In genomic region chr8:87064250-87064747, GRCm38 (mm10) we compare ENCODE assay signal across 10 mouse cellular contexts.
DNase-seq lines count a peak whose midpoint lies in the region; ATAC-seq and TF ChIP-seq lines count a peak whose summit lies in the region.
"Had no signal": no experiment of that assay in that cellular context is flagged by ENCODE, and none has a peak within 500 bp of the region (broad histone marks: within the 10 kb centered on the region; RNA-seq: fewer than 3 reads in every experiment).

No protein-coding gene starts in this region.

- H3K27me3 ChIP-seq in forebrain, embryonic 10.5 days (ENCODE audit: poor library complexity, severe bottlenecking) = peaks cover 35% of the 10 kb centered on the region
- no peaks in the 10 kb centered on the region for H3K27me3 ChIP-seq in hindbrain, postnatal 0 days (ENCODE audit: insufficient read depth, low read length)
- H3K27me3 ChIP-seq in neural tube, embryonic 13.5 days = no peaks in the 10 kb centered on the region
- no peaks in the 10 kb centered on the region for H3K27me3 ChIP-seq in heart, embryonic 11.5 days (ENCODE audit: control insufficient read depth, insufficient read depth, low read length)
- no peaks in the 10 kb centered on the region for H3K27me3 ChIP-seq in liver, postnatal 0 days (ENCODE audit: insufficient read depth, low read length)
- H3K27me3 ChIP-seq: limb, embryonic 15.5 days had no signal

- no peak for TF ChIP-seq CTCF in hindbrain, postnatal 0 days (IDR thresholded peaks at IDR 0.05; ENCODE audit: low read depth)
- TF ChIP-seq CTCF in liver, postnatal 0 days (IDR thresholded peaks at IDR 0.05; ENCODE audit: low read depth) = no peak

- WGBS in forebrain, embryonic 10.5 days = 39% methylated on average over 12 of the region's 12 CpGs
- WGBS in hindbrain, postnatal 0 days = 33% methylated on average over 12 of the region's 12 CpGs
- 36% methylated on average over 12 of the region's 12 CpGs for WGBS in neural tube, embryonic 13.5 days
- WGBS in heart, embryonic 11.5 days (ENCODE audit: insufficient replicate concordance) = 77% methylated on average over 12 of the region's 12 CpGs
- WGBS in liver, postnatal 0 days (ENCODE audit: insufficient replicate concordance) = 86% methylated on average over 12 of the region's 12 CpGs

- ATAC-seq in hindbrain, postnatal 0 days = peak; percentile 63; the same call in 1 of the 2 replicates
- ATAC-seq in neural tube, embryonic 13.5 days (ENCODE audit: low read depth) = peak; percentile 85
- no peak for ATAC-seq in heart, embryonic 11.5 days (replicated peaks; ENCODE audit: insufficient number of reproducible peaks, low FRiP score, low TSS enrichment)
- ATAC-seq in liver, postnatal 0 days = no peak

- 0 out of 2 replicates have a peak overlapping the region, but pooled peaks have one; percentile 31 for H3K27ac ChIP-seq in forebrain, embryonic 10.5 days
- H3K27ac ChIP-seq in hindbrain, postnatal 0 days = peak overlapping the region; percentile 32; the same call in 1 of the 2 replicates
- peak overlapping the region; percentile 71 for H3K27ac ChIP-seq in neural tube, embryonic 13.5 days (replicated peaks)
- no peak overlapping the region for H3K27ac ChIP-seq in heart, embryonic 11.5 days (ENCODE audit: low read depth, low read length)
- no peak overlapping the region for H3K27ac ChIP-seq in liver, postnatal 0 days (ENCODE audit: low read depth)
- H3K27ac ChIP-seq: limb, embryonic 15.5 days had no signal

- H3K9ac ChIP-seq in hindbrain, postnatal 0 days (replicated peaks; ENCODE audit: low read length) = no peak overlapping the region
- no peak overlapping the region for H3K9ac ChIP-seq in neural tube, embryonic 13.5 days
- no peak overlapping the region for H3K9ac ChIP-seq in heart, embryonic 11.5 days (ENCODE audit: low read depth, low read length)
- no peak overlapping the region for H3K9ac ChIP-seq in liver, postnatal 0 days (replicated peaks)
- H3K9ac ChIP-seq: limb, embryonic 15.5 days had no signal

- TF ChIP-seq EP300 in liver, postnatal 0 days (IDR thresholded peaks at IDR 0.05; ENCODE audit: low read depth) = no peak

- H3K4me3 ChIP-seq in forebrain, embryonic 10.5 days = no peak overlapping the region
- H3K4me3 ChIP-seq in hindbrain, postnatal 0 days (ENCODE audit: low read length) = no peak overlapping the region
- H3K4me3 ChIP-seq in neural tube, embryonic 13.5 days = no peak overlapping the region
- H3K4me3 ChIP-seq in heart, embryonic 11.5 days (ENCODE audit: low read depth, low read length) = no peak overlapping the region
- H3K4me3 ChIP-seq in liver, postnatal 0 days (ENCODE audit: low read depth, low read length) = no peak overlapping the region
- H3K4me3 ChIP-seq: limb, embryonic 15.5 days had no signal

- no peaks in the 10 kb centered on the region for H3K36me3 ChIP-seq in forebrain, embryonic 10.5 days (replicated peaks)
- no peaks in the 10 kb centered on the region for H3K36me3 ChIP-seq in hindbrain, postnatal 0 days (ENCODE audit: insufficient read depth, low read length)
- no peaks in the 10 kb centered on the region for H3K36me3 ChIP-seq in neural tube, embryonic 13.5 days
- H3K36me3 ChIP-seq in heart, embryonic 11.5 days (ENCODE audit: control insufficient read depth, insufficient read depth, low read length) = no peaks in the 10 kb centered on the region
- no peaks in the 10 kb centered on the region for H3K36me3 ChIP-seq in liver, postnatal 0 days (replicated peaks; ENCODE audit: insufficient read depth, low read length)
- H3K36me3 ChIP-seq: limb, embryonic 15.5 days had no signal

- H3K4me2 ChIP-seq in hindbrain, postnatal 0 days (ENCODE audit: low read depth, low read length) = no peak overlapping the region
- peak overlapping the region; percentile 26; the same call in 1 of the 2 replicates for H3K4me2 ChIP-seq in neural tube, embryonic 13.5 days
- H3K4me2 ChIP-seq in heart, embryonic 11.5 days = no peak overlapping the region
- no peak overlapping the region for H3K4me2 ChIP-seq in liver, postnatal 0 days (ENCODE audit: low read depth, low read length)
- H3K4me2 ChIP-seq: limb, embryonic 15.5 days had no signal

- H3K9me3 ChIP-seq in forebrain, embryonic 10.5 days = peaks cover 7% of the 10 kb centered on the region; the same call in 1 of the 2 replicates
- no peaks in the 10 kb centered on the region for H3K9me3 ChIP-seq in hindbrain, postnatal 0 days (ENCODE audit: low read length)
- peaks cover 5% of the 10 kb centered on the region; the same call in 1 of the 2 replicates for H3K9me3 ChIP-seq in neural tube, embryonic 13.5 days
- no peaks in the 10 kb centered on the region for H3K9me3 ChIP-seq in heart, embryonic 11.5 days (replicated peaks; ENCODE audit: control insufficient read depth, low read length)
- H3K9me3 ChIP-seq in liver, postnatal 0 days (ENCODE audit: low read length) = peaks cover 5% of the 10 kb centered on the region; the same call in 1 of the 2 replicates
- H3K9me3 ChIP-seq: limb, embryonic 15.5 days had no signal

- peak; percentile 18 for DNase-seq in layer of hippocampus, adult 11-12 months (ENCODE audit: low spot score)
- no peak for DNase-seq in layer of hippocampus, adult 9-10 months (ENCODE audit: low spot score)
- peak; percentile 30 for DNase-seq in forebrain, embryonic 10.5 days (ENCODE audit: extremely low spot score, low spot score)
- peak; percentile 72 for DNase-seq in hindbrain, postnatal 0 days (ENCODE audit: low spot score)
- DNase-seq in lung, postnatal 4 days = no peak
- no peak for DNase-seq in liver, postnatal 0 days
- DNase-seq: gastrocnemius, postnatal 25 days had no signal

- H3K4me1 ChIP-seq in forebrain, embryonic 10.5 days = peaks cover 26% of the 10 kb centered on the region
- H3K4me1 ChIP-seq in hindbrain, postnatal 0 days (ENCODE audit: insufficient read depth, low read length) = no peaks in the 10 kb centered on the region
- H3K4me1 ChIP-seq in neural tube, embryonic 13.5 days (replicated peaks) = peaks cover 16% of the 10 kb centered on the region
- H3K4me1 ChIP-seq in heart, embryonic 11.5 days (ENCODE audit: control insufficient read depth, insufficient read depth, low read length) = 0 out of 2 replicates have a peak, but pooled peaks cover 6% of the 10 kb centered on the region
- H3K4me1 ChIP-seq in liver, postnatal 0 days (ENCODE audit: insufficient read depth) = no peaks in the 10 kb centered on the region

Comparison
In these comparisons a context has a peak if more than half of its experiments do, and no peak if none do; other contexts are left out.
1. DNase-seq: peak in layer of hippocampus, adult 11-12 months (single experiment), forebrain, embryonic 10.5 days (single experiment) and hindbrain, postnatal 0 days (single experiment); none in layer of hippocampus, adult 9-10 months (single experiment), lung, postnatal 4 days (0 of 2) and liver, postnatal 0 days (single experiment).
2. H3K27ac ChIP-seq: peak in forebrain, embryonic 10.5 days (single experiment), hindbrain, postnatal 0 days (single experiment) and neural tube, embryonic 13.5 days (single experiment); none in heart, embryonic 11.5 days (single experiment) and liver, postnatal 0 days (single experiment).
3. ATAC-seq: peak in hindbrain, postnatal 0 days (single experiment) and neural tube, embryonic 13.5 days (single experiment); none in heart, embryonic 11.5 days (single experiment) and liver, postnatal 0 days (single experiment).